Comparison of ENCODE assay signal across 14 mouse cellular contexts in the genomic region with DNA sequence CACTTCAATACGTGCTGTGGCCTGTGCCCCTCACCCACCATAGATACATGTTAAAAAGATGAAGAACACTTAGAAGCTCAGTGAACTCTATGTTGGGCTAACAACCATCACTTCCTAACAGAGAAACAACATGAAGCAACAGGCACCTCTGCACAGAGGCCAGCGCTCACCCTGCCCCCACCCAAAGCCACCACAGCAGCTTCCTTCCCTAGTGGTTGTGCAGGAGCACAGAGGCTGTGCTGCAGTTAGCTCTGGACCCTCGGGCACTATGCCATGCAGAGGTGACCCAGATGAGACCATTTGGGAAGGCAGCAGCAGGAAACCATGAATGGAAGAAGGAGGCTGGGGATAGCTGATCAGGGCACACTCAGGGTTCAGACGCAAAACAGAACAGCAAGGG.
DNase-seq lines count a peak whose midpoint lies in the region; ATAC-seq and TF ChIP-seq lines count a peak whose summit lies in the region.
"Had no signal": no experiment of that assay in that cellular context is flagged by ENCODE, and none has a peak within 500 bp of the region (broad histone marks: within the 10 kb centered on the region; RNA-seq: fewer than 3 reads in every experiment).

No protein-coding gene starts in this region.

- no peak for DNase-seq in midbrain, embryonic 10.5 days (ENCODE audit: low spot score)
- DNase-seq in thymus, postnatal 36 days: peak; percentile 23 to 34
- DNase-seq in frontal cortex, postnatal 36 days (ENCODE audit: low spot score in 2 of 2): no peak
- no peak for DNase-seq in MN1 (ENCODE audit: low spot score)
- DNase-seq: cerebellum, adult 9-11 months; heart, postnatal 14 days; lung, embryonic 14.5 days; spleen, adult 18-20 months had no signal

- no peak overlapping the region for H3K4me3 ChIP-seq in midbrain, embryonic 10.5 days
- no peak overlapping the region for H3K4me3 ChIP-seq in midbrain, embryonic 15.5 days
- no peak overlapping the region for H3K4me3 ChIP-seq in embryonic fibroblast, embryonic 13.5 days (ENCODE audit: insufficient read depth, low read length)
- H3K4me3 ChIP-seq: embryonic facial prominence, embryonic 12.5 days; forebrain, embryonic 15.5 days had no signal

- no peak for TF ChIP-seq POLR2A in embryonic fibroblast, embryonic 13.5 days (IDR thresholded peaks at IDR 0.05; ENCODE audit: low read depth, low read length)

- no peak overlapping the region for H3K9ac ChIP-seq in midbrain, embryonic 15.5 days
- H3K9ac ChIP-seq: embryonic facial prominence, embryonic 12.5 days; forebrain, embryonic 15.5 days; lung, embryonic 14.5 days had no signal

- H3K36me3 ChIP-seq in midbrain, embryonic 10.5 days: no peaks in the 10 kb centered on the region
- H3K36me3 ChIP-seq in midbrain, embryonic 15.5 days (replicated peaks): no peaks in the 10 kb centered on the region
- H3K36me3 ChIP-seq: embryonic facial prominence, embryonic 12.5 days; forebrain, embryonic 15.5 days had no signal

- 0 out of 2 replicates have a peak overlapping the region, but pooled peaks have one; percentile 55 for H3K27ac ChIP-seq in midbrain, embryonic 10.5 days (replicated peaks)
- H3K27ac ChIP-seq in midbrain, embryonic 15.5 days: no peak overlapping the region
- peak overlapping the region; percentile 47; the same call in 1 of the 2 replicates for H3K27ac ChIP-seq in embryonic fibroblast, embryonic 13.5 days (ENCODE audit: insufficient read depth, low read length)
- H3K27ac ChIP-seq: embryonic facial prominence, embryonic 12.5 days; forebrain, embryonic 15.5 days had no signal

- no peak for ATAC-seq in midbrain, embryonic 15.5 days (replicated peaks)
- ATAC-seq in megakaryocyte progenitor cell, adult 5-6 weeks (replicated peaks; ENCODE audit: poor library complexity): peak; percentile 92
- ATAC-seq: forebrain, embryonic 15.5 days; inflammation-experienced regulatory T-cells, adult 6 months had no signal

- TF ChIP-seq CTCF in embryonic fibroblast, embryonic 13.5 days (IDR thresholded peaks at IDR 0.05; ENCODE audit: borderline replicate concordance, insufficient read depth, low read length): no peak

- WGBS in midbrain, embryonic 10.5 days: 87% methylated on average over 4 of the region's 4 CpGs
- 64% methylated on average over 4 of the region's 4 CpGs for WGBS in midbrain, embryonic 15.5 days

- no peaks in the 10 kb centered on the region for H3K27me3 ChIP-seq in midbrain, embryonic 10.5 days (ENCODE audit: low read depth, poor library complexity, severe bottlenecking)
- H3K27me3 ChIP-seq in midbrain, embryonic 15.5 days (replicated peaks): no peaks in the 10 kb centered on the region
- H3K27me3 ChIP-seq: embryonic facial prominence, embryonic 12.5 days; forebrain, embryonic 15.5 days had no signal

- H3K4me2 ChIP-seq in midbrain, embryonic 15.5 days: no peak overlapping the region
- H3K4me2 ChIP-seq: embryonic facial prominence, embryonic 12.5 days; forebrain, embryonic 15.5 days; lung, embryonic 14.5 days had no signal

- no peaks in the 10 kb centered on the region for H3K9me3 ChIP-seq in midbrain, embryonic 10.5 days (replicated peaks)
- no peaks in the 10 kb centered on the region for H3K9me3 ChIP-seq in midbrain, embryonic 15.5 days
- H3K9me3 ChIP-seq: embryonic facial prominence, embryonic 12.5 days; forebrain, embryonic 15.5 days had no signal

- H3K4me1 ChIP-seq in midbrain, embryonic 10.5 days: peaks cover 24% of the 10 kb centered on the region
- peaks cover 9% of the 10 kb centered on the region for H3K4me1 ChIP-seq in midbrain, embryonic 15.5 days
- H3K4me1 ChIP-seq in embryonic fibroblast, embryonic 13.5 days (ENCODE audit: control insufficient read depth, insufficient read depth, low read length): peaks cover 14% of the 10 kb centered on the region

Comparison
In these comparisons a context has a peak if more than half of its experiments do, and no peak if none do; other contexts are left out.
1. DNase-seq: peak in thymus, postnatal 36 days (2 of 2); none in midbrain, embryonic 10.5 days (single experiment), frontal cortex, postnatal 36 days (0 of 2) and MN1 (single experiment).